Mouse (Mus musculus) hindbrain, embryonic 13.5 days (tissue): Measurements from ENCODE around the gene Ndufa7. TPM values are rescaled to one million over a fixed set of nuclear protein-coding genes. Genes with fewer than 3 reads are reported as not detected.

Experiments
- ATAC-seq: fragments of 200-750 bp; cut with Nextera tagmentation; 2 replicates; pipeline ENCODE4 v1.8.0; 2017; ENCODE audit warnings: moderate TSS enrichment; ENCODE audit not compliant: low FRiP score
- H3K27ac ChIP-seq: fragments of 300-500 bp; sonication (generic); 2 replicates; pipeline ENCODE4 v1.5.1; 2015; ENCODE audit warnings: inconsistent platforms, mild to moderate bottlenecking, moderate library complexity
- H3K27me3 ChIP-seq: fragments of 300-500 bp; sonication (generic); 2 replicates; pipeline ENCODE4 v1.6.1; 2015; ENCODE audit warnings: mild to moderate bottlenecking, inconsistent platforms
- H3K36me3 ChIP-seq: fragments of 300-500 bp; sonication (generic); 2 replicates; pipeline ENCODE4 v1.6.1; 2015; ENCODE audit warnings: mild to moderate bottlenecking, inconsistent platforms
- H3K4me1 ChIP-seq: fragments of 300-500 bp; sonication (generic); replicated peaks from 2 replicates; pipeline ENCODE4 v1.6.1; 2015; ENCODE audit warnings: inconsistent platforms
- H3K4me2 ChIP-seq: fragments of 300-500 bp; sonication (generic); 2 replicates; pipeline ENCODE4 v1.6.1; 2015; ENCODE audit warnings: inconsistent platforms, mild to moderate bottlenecking, moderate library complexity
- H3K4me3 ChIP-seq: fragments of 300-500 bp; sonication (generic); 2 replicates; pipeline ENCODE4 v1.5.1; 2015; ENCODE audit warnings: mild to moderate bottlenecking, inconsistent platforms
- H3K9ac ChIP-seq: fragments of 300-500 bp; sonication (generic); 2 replicates; pipeline ENCODE4 v1.6.1; 2015; ENCODE audit warnings: mild to moderate bottlenecking, inconsistent platforms
- H3K9me3 ChIP-seq: fragments of 300-500 bp; sonication (generic); 2 replicates; pipeline ENCODE4 v1.6.1; 2016; ENCODE audit warnings: inconsistent platforms
- WGBS: fragments of 180-500 bp; shearing (Covaris S2); methylation state at CpG from one replicate; pipeline ENCODE4 v1.1.7; 2015; 5-methylcytosine and 5-hydroxymethylcytosine counted together
- polyA plus RNA-seq: library from polyadenylated mRNA; unstranded; fragments of >200 nt; fragmentation: Nextera tagmentation; extraction: Ambion mirVana; gene quantifications from 2 replicates; pipeline ENCODE4 v1.2.1, GENCODE M21; 2015

The Ndufa7 gene
- polyA plus RNA-seq, result 497 and 540 TPM in 2 replicates

GRCm38 (mm10) chr17:33824084-33824996, at the start of gene Ndufa7, which contains the start of gene Rps28:
Gene Ndufa7, plus strand, starts transcription at chr17:33824572.
Gene Rps28, minus strand, starts transcription at chr17:33824562.
- H3K27ac ChIP-seq, result peak within 1 kb of the TSS; percentile 89
- H3K9me3 ChIP-seq, result no peaks in the 10 kb centered on the region
- peak within 1 kb of the TSS; percentile 85 for H3K9ac ChIP-seq
- H3K4me1 ChIP-seq, result peaks cover 51% of the 10 kb centered on the region
- peaks cover 40% of the 10 kb centered on the region for H3K36me3 ChIP-seq
- peak within 1 kb of the TSS; percentile 76 for H3K4me3 ChIP-seq
- peak within 1 kb of the TSS; percentile 97 for H3K4me2 ChIP-seq
- under 1% methylated on average over 51 of the region's 51 CpGs for WGBS
- H3K27me3 ChIP-seq, result no peaks in the 10 kb centered on the region
- peak; percentile 93 for ATAC-seq

- no peak overlapping the region for H3K4me3 ChIP-seq
- no peak overlapping the region for H3K9ac ChIP-seq
- H3K4me1 ChIP-seq, result peaks cover 14% of the 10 kb centered on the region
- no peaks in the 10 kb centered on the region for H3K9me3 ChIP-seq
- no peaks in the 10 kb centered on the region; the same call in 1 of the 2 replicates for H3K36me3 ChIP-seq
- no peak overlapping the region for H3K27ac ChIP-seq
- no peak for ATAC-seq
- 91% methylated on average over 8 of the region's 8 CpGs for WGBS
- no peaks in the 10 kb centered on the region for H3K27me3 ChIP-seq
- no peak overlapping the region for H3K4me2 ChIP-seq
Observed at GRCm38 (mm10) chr17:33774573-33775155, 49.7 kb upstream of the Ndufa7 start.

GRCm38 (mm10) chr17:33775287-33775686, 49.1 kb upstream of the Ndufa7 start:
- no peaks in the 10 kb centered on the region for H3K9me3 ChIP-seq
- peaks cover 20% of the 10 kb centered on the region for H3K4me1 ChIP-seq
- WGBS, result 97% methylated on average over 4 of the region's 4 CpGs

GRCm38 (mm10) chr17:33779271-33779966, 45.0 kb upstream of the Ndufa7 start:
- peak overlapping the region; percentile 73 for H3K27ac ChIP-seq
- no peaks in the 10 kb centered on the region; the same call in 1 of the 2 replicates for H3K36me3 ChIP-seq
- H3K4me2 ChIP-seq, result peak overlapping the region; percentile 88
- 0 out of 2 replicates have a peak overlapping the region, but pooled peaks have one; percentile 47 for H3K4me3 ChIP-seq
- H3K4me1 ChIP-seq, result peaks cover 42% of the 10 kb centered on the region
- H3K9ac ChIP-seq, result no peak overlapping the region; the same call in 1 of the 2 replicates
- no peaks in the 10 kb centered on the region for H3K9me3 ChIP-seq
- WGBS, result 61% methylated on average over 9 of the region's 9 CpGs
- peak; percentile 82 for ATAC-seq
- peaks cover 16% of the 10 kb centered on the region for H3K27me3 ChIP-seq

More at GRCm38 (mm10) chr17:33775287-33775686, 49.1 kb upstream of the Ndufa7 start:
- H3K9ac ChIP-seq, result no peak overlapping the region
- no peak overlapping the region for H3K4me3 ChIP-seq
- no peak for ATAC-seq
- H3K27ac ChIP-seq, result no peak overlapping the region
- no peaks in the 10 kb centered on the region; the same call in 1 of the 2 replicates for H3K36me3 ChIP-seq
- H3K4me2 ChIP-seq, result no peak overlapping the region
- H3K27me3 ChIP-seq, result no peaks in the 10 kb centered on the region

- Histone ChIP-seq H3K4me2 (peak overlapping the region; percentile 88), H3K4me1 (peaks cover 42% of the 10 kb centered on the region), H3K27me3 (peaks cover 16% of the 10 kb centered on the region), H3K9me3 (no peaks in the 10 kb centered on the region), H3K27ac (peak overlapping the region; percentile 70; the same call in 1 of the 2 replicates), H3K9ac (no peak overlapping the region), H3K4me3 (peak overlapping the region; percentile 47), H3K36me3 (no peaks in the 10 kb centered on the region; the same call in 1 of the 2 replicates)
- 0 out of 2 replicates have a peak, but pooled peaks have one; percentile 3 for ATAC-seq
- WGBS, result 89% methylated on average over 5 of the region's 5 CpGs
Observed at GRCm38 (mm10) chr17:33779967-33780295, 44.4 kb upstream of the Ndufa7 start.

- WGBS, result 88% methylated on average over 5 of the region's 5 CpGs
- H3K4me1 ChIP-seq, result peaks cover 42% of the 10 kb centered on the region
- no peaks in the 10 kb centered on the region for H3K9me3 ChIP-seq
- ATAC-seq, result no peak
- no peaks in the 10 kb centered on the region; the same call in 1 of the 2 replicates for H3K36me3 ChIP-seq
- peak overlapping the region; percentile 70; the same call in 1 of the 2 replicates for H3K27ac ChIP-seq
- H3K27me3 ChIP-seq, result peaks cover 16% of the 10 kb centered on the region
- 0 out of 2 replicates have a peak overlapping the region, but pooled peaks have one; percentile 72 for H3K9ac ChIP-seq
- peak overlapping the region; percentile 47 for H3K4me3 ChIP-seq
- peak overlapping the region; percentile 88 for H3K4me2 ChIP-seq
Observed at GRCm38 (mm10) chr17:33780431-33780830, 43.9 kb upstream of the Ndufa7 start.

GRCm38 (mm10) chr17:33781124-33781977, 43.0 kb upstream of the Ndufa7 start, which contains the start of gene Angptl4:
Gene Angptl4, minus strand, starts transcription at chr17:33781830.
- peak within 1 kb of the TSS; percentile 72 for H3K9ac ChIP-seq
- WGBS, result 3% methylated on average over 50 of the region's 50 CpGs
- H3K4me2 ChIP-seq, result peak within 1 kb of the TSS; percentile 88
- H3K27ac ChIP-seq, result peak within 1 kb of the TSS; percentile 71
- H3K9me3 ChIP-seq, result no peaks in the 10 kb centered on the region
- peak; percentile 77 for ATAC-seq
- H3K27me3 ChIP-seq, result peaks cover 16% of the 10 kb centered on the region
- peaks cover 42% of the 10 kb centered on the region for H3K4me1 ChIP-seq
- no peaks in the 10 kb centered on the region; the same call in 1 of the 2 replicates for H3K36me3 ChIP-seq
- peak within 1 kb of the TSS; percentile 47 for H3K4me3 ChIP-seq

GRCm38 (mm10) chr17:33782067-33782466, 42.3 kb upstream of the Ndufa7 start:
- peaks cover 42% of the 10 kb centered on the region for H3K4me1 ChIP-seq
- H3K27me3 ChIP-seq, result peaks cover 16% of the 10 kb centered on the region
- ATAC-seq, result no peak
- peak overlapping the region; percentile 47 for H3K4me3 ChIP-seq
- peak overlapping the region; percentile 72 for H3K9ac ChIP-seq
- H3K4me2 ChIP-seq, result peak overlapping the region; percentile 88
- WGBS, result 58% methylated on average over 4 of the region's 4 CpGs
- H3K9me3 ChIP-seq, result no peaks in the 10 kb centered on the region
- H3K36me3 ChIP-seq, result no peaks in the 10 kb centered on the region; the same call in 1 of the 2 replicates
- no peak overlapping the region for H3K27ac ChIP-seq

- Histone ChIP-seq H3K36me3 (no peaks in the 10 kb centered on the region), H3K9me3 (no peaks in the 10 kb centered on the region), H3K4me2 (no peak overlapping the region), H3K27ac (no peak overlapping the region), H3K4me3 (no peak overlapping the region), H3K9ac (peak overlapping the region; percentile 11; the same call in 1 of the 2 replicates), H3K4me1 (peaks cover 39% of the 10 kb centered on the region), H3K27me3 (peaks cover 16% of the 10 kb centered on the region)
- ATAC-seq, result no peak
Observed at GRCm38 (mm10) chr17:33783408-33783807, 41.0 kb upstream of the Ndufa7 start.

GRCm38 (mm10) chr17:33784939-33785338, 39.4 kb upstream of the Ndufa7 start:
- H3K9me3 ChIP-seq, result no peaks in the 10 kb centered on the region
- H3K27ac ChIP-seq, result no peak overlapping the region
- peaks cover 25% of the 10 kb centered on the region for H3K4me1 ChIP-seq
- H3K27me3 ChIP-seq, result peaks cover 16% of the 10 kb centered on the region
- H3K9ac ChIP-seq, result no peak overlapping the region
- no peaks in the 10 kb centered on the region for H3K36me3 ChIP-seq
- no peak for ATAC-seq
- whole genome bisulfite sequencing, result 88% methylated on average over 2 of the region's 2 CpGs
- H3K4me2 ChIP-seq, result no peak overlapping the region
- no peak overlapping the region for H3K4me3 ChIP-seq

- Histone ChIP-seq H3K9me3 (no peaks in the 10 kb centered on the region), H3K27ac (no peak overlapping the region), H3K4me3 (no peak overlapping the region), H3K27me3 (peaks cover 8% of the 10 kb centered on the region), H3K9ac (no peak overlapping the region), H3K36me3 (no peaks in the 10 kb centered on the region), H3K4me1 (peaks cover 12% of the 10 kb centered on the region), H3K4me2 (no peak overlapping the region)
- 84% methylated on average over 18 of the region's 18 CpGs for WGBS
- ATAC-seq, result no peak
Observed at GRCm38 (mm10) chr17:33786375-33786774, 38.0 kb upstream of the Ndufa7 start.
